Mouse (Mus musculus): ENCODE measurements at regions not wholly inside any gene's neighbourhood (a gene's known extent, or its start where the extent isn't known, plus 50 kb on each side); places are given as distances from the start of the nearest gene placed in this dataset.

DNA sequence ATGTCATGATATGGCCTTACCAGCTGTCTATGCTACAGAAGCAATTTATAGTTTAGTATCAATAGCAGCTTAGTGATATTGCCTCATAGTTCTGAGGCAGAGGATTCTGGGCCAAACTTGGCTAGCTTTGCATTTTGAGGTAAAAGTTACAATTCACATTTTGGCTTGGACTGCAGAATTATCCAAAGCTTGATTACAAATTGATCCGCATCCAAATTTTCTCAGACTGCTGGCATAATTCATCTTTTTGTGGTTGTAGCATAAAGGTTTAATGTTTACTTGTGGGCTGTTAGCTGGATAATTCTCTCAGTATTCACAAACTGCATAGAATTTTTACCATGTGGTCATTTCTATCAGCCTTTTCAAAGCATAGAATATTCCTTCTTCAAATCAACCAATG lies 589.9 kb upstream of the Pdcd1 start:
- Histone ChIP-seq H3K79me2 (ENCODE audit: control insufficient read depth, insufficient read depth, low read length, poor library complexity) (no peaks in the 10 kb centered on the region), H3K4me3 (ENCODE audit: control insufficient read depth in 1 of 2, insufficient read depth in 1 of 2, low read depth in 2 of 2, low read length in 2 of 2) (no peak overlapping the region), H3K36me3 (ENCODE audit: control insufficient read depth in 1 of 2, insufficient read depth in 2 of 2, low read length in 2 of 2) (no peaks in the 10 kb centered on the region), H3K27me3 (ENCODE audit: control insufficient read depth in 1 of 2, insufficient read depth in 2 of 2, low read length in 2 of 2) (no peaks in the 10 kb centered on the region), H3K9me3 (replicated peaks; ENCODE audit: insufficient read depth, low read length) (no peaks in the 10 kb centered on the region), H3K4me1 (ENCODE audit: control insufficient read depth in 1 of 2, insufficient read depth in 2 of 2, low read length in 2 of 2) (no peaks in the 10 kb centered on the region), H3K27ac (ENCODE audit: control insufficient read depth, low read depth, low read length) (no peak overlapping the region), H3K9ac (ENCODE audit: control insufficient read depth, low read depth, low read length, poor library complexity, severe bottlenecking) (no peak overlapping the region)
- DNase-seq (ENCODE audit: low read depth, low spot score), result no peak
- TF ChIP-seq HCFC1 (IDR thresholded peaks at IDR 0.05; ENCODE audit: low read depth, low read length) (no peak), CHD1 (IDR thresholded peaks at IDR 0.05; ENCODE audit: low read depth, low read length) (no peak), MAX (IDR thresholded peaks at IDR 0.05; ENCODE audit: low read length) (no peak), SIN3A (IDR thresholded peaks at IDR 0.05; ENCODE audit: low read length) (no peak), USF2 (IDR thresholded peaks at IDR 0.05; ENCODE audit: borderline replicate concordance in 1 of 2, insufficient read depth in 1 of 2, low read depth in 1 of 2, low read length in 2 of 2) (no peak), ELF1 (IDR thresholded peaks at IDR 0.05; ENCODE audit: low read depth, low read length) (no peak), MEF2A (IDR thresholded peaks at IDR 0.05; ENCODE audit: extremely low read depth, insufficient replicate concordance, low read depth, low read length, poor library complexity, severe bottlenecking) (no peak), ZMIZ1 (IDR thresholded peaks at IDR 0.05; ENCODE audit: low read depth, low read length) (no peak), NRF1 (IDR thresholded peaks at IDR 0.05; ENCODE audit: insufficient read depth, low read depth, low read length, poor library complexity, severe bottlenecking) (no peak), RAD21 (IDR thresholded peaks at IDR 0.05; ENCODE audit: low read depth, low read length) (no peak), JUND (IDR thresholded peaks at IDR 0.05; ENCODE audit: low read depth, low read length) (no peak), EP300 (IDR thresholded peaks at IDR 0.05; ENCODE audit: low read depth in 1 of 2, low read length in 2 of 2) (no peak), ETS1 (IDR thresholded peaks at IDR 0.05; ENCODE audit: low read depth, low read length) (no peak), BHLHE40 (IDR thresholded peaks at IDR 0.05; ENCODE audit: borderline replicate concordance, low read depth, low read length) (no peak), POLR2AphosphoS2 (IDR thresholded peaks at IDR 0.05; ENCODE audit: low read length) (no peak)

DNA sequence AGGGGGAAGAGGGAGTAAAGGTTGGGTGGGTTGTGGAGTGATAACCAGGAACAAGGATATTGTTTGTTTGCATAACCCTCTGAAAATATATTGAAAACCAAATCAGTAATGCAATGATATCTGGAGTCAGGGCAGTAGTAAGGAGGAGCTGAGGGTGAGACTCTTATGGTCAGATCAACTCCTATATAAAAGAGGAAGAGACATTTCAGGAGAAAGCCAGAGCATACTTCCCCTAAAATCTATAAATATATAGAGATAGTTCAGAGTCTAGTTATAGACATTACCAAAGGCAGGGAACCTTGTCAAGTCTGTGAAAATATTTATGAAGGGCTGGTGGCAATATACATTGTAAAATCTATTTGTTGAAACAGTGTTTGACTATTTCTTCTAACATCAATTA lies 605.9 kb upstream of the Pdcd1 start:
- Histone ChIP-seq H3K79me2 (ENCODE audit: control insufficient read depth, insufficient read depth, low read length, poor library complexity) (no peaks in the 10 kb centered on the region), H3K9ac (ENCODE audit: control insufficient read depth, low read depth, low read length, poor library complexity, severe bottlenecking) (no peak overlapping the region), H3K4me3 (ENCODE audit: control insufficient read depth in 1 of 2, insufficient read depth in 1 of 2, low read depth in 2 of 2, low read length in 2 of 2) (no peak overlapping the region), H3K27me3 (ENCODE audit: control insufficient read depth in 1 of 2, insufficient read depth in 2 of 2, low read length in 2 of 2) (no peaks in the 10 kb centered on the region), H3K9me3 (replicated peaks; ENCODE audit: insufficient read depth, low read length) (no peaks in the 10 kb centered on the region), H3K4me1 (ENCODE audit: control insufficient read depth in 1 of 2, insufficient read depth in 2 of 2, low read length in 2 of 2) (no peaks in the 10 kb centered on the region), H3K27ac (ENCODE audit: control insufficient read depth, low read depth, low read length) (no peak overlapping the region), H3K36me3 (ENCODE audit: control insufficient read depth in 1 of 2, insufficient read depth in 2 of 2, low read length in 2 of 2) (no peaks in the 10 kb centered on the region)
- TF ChIP-seq POLR2AphosphoS2 (IDR thresholded peaks at IDR 0.05; ENCODE audit: low read length) (no peak), CHD2 (IDR thresholded peaks at IDR 0.05; ENCODE audit: low read length) (no peak), MYC (IDR thresholded peaks at IDR 0.05; ENCODE audit: low read depth, low read length) (no peak), ZKSCAN1 (IDR thresholded peaks at IDR 0.05; ENCODE audit: low read depth, low read length) (no peak), NELFE (IDR thresholded peaks at IDR 0.05; ENCODE audit: low read depth, low read length) (no peak), MXI1 (IDR thresholded peaks at IDR 0.05; ENCODE audit: low read depth, low read length) (no peak)
- peak; percentile 39 for DNase-seq (ENCODE audit: low read depth, low spot score)
